Mouse (Mus musculus) lung, embryonic 14.5 days (tissue): ENCODE measurements around the gene Plppr3. TPM values are rescaled to one million over a fixed set of nuclear protein-coding genes. Genes with fewer than 3 reads are reported as not detected.

Experiments
- ATAC-seq: fragments of 200-750 bp; cut with Nextera tagmentation; 2 replicates; pipeline ENCODE4 v1.8.0; 2017; ENCODE audit warnings: mild to moderate bottlenecking, moderate TSS enrichment, moderate library complexity; ENCODE audit not compliant: insufficient read depth
- DNase-seq: peaks from one replicate; pipeline ENCODE4 v3.0.0-alpha.2; 2015
- H3K27ac ChIP-seq: fragments of 300-500 bp; sonication (generic); 2 replicates; pipeline ENCODE4 v1.5.1; 2014; ENCODE audit warnings: low read depth, mild to moderate bottlenecking, moderate library complexity
- H3K27me3 ChIP-seq: fragments of 300-500 bp; sonication (generic); 2 replicates; pipeline ENCODE4 v1.6.1; 2014; ENCODE audit warnings: low read length, control low read depth; ENCODE audit not compliant: insufficient read depth
- H3K36me3 ChIP-seq: fragments of 300-500 bp; sonication (generic); 2 replicates; pipeline ENCODE4 v1.6.1; 2014; ENCODE audit warnings: control low read depth; ENCODE audit not compliant: insufficient read depth
- H3K4me1 ChIP-seq: fragments of 300-500 bp; sonication (generic); 2 replicates; pipeline ENCODE4 v1.6.1; 2014; ENCODE audit warnings: antibody characterized with exemption, control low read depth; ENCODE audit not compliant: insufficient read depth
- H3K4me2 ChIP-seq: fragments of 300-500 bp; sonication (generic); 2 replicates; pipeline ENCODE4 v1.6.1; 2014; ENCODE audit warnings: mild to moderate bottlenecking
- H3K4me3 ChIP-seq: fragments of 300-500 bp; sonication (generic); 2 replicates; pipeline ENCODE4 v1.5.1; 2014; ENCODE audit warnings: low read depth, low read length
- H3K9ac ChIP-seq: fragments of 300-500 bp; sonication (generic); 2 replicates; pipeline ENCODE4 v1.6.1; 2014
- H3K9me3 ChIP-seq: fragments of 300-500 bp; sonication (generic); 2 replicates; pipeline ENCODE4 v1.6.1; 2016; ENCODE audit warnings: low read depth, low read length, control low read depth
- CTCF ChIP-seq: IDR thresholded peaks from 2 replicates; pipeline ENCODE4 v1.5.1; 2016; ENCODE audit warnings: antibody characterized with exemption, low read depth
- WGBS: fragments of 180-500 bp; shearing (Covaris S2); extraction: QIAGEN DNeasy Blood & Tissue Kit; methylation state at CpG from one replicate; pipeline ENCODE4 v1.1.7; 2014; 5-methylcytosine and 5-hydroxymethylcytosine counted together
- polyA plus RNA-seq: library from polyadenylated mRNA; unstranded; fragments of >200 nt; fragmentation: Nextera tagmentation; extraction: Ambion mirVana; gene quantifications from 2 replicates; pipeline ENCODE4 v1.2.1, GENCODE M21; 2014

The Plppr3 gene
- polyA plus RNA-seq, 1 experiment from 2014 or later, result 37.4 TPM

GRCm38 (mm10) chr10:79832026-79832785 lies 42.2 kb downstream of the Plppr3 start:
- Histone ChIP-seq H3K27ac (no peak overlapping the region), H3K4me2 (no peak overlapping the region), H3K27me3 (no peaks in the 10 kb centered on the region), H3K4me3 (no peak overlapping the region), H3K4me1 (no peaks in the 10 kb centered on the region), H3K9ac (no peak overlapping the region; the same call in 1 of the 2 replicates), H3K9me3 (no peaks in the 10 kb centered on the region), H3K36me3 (no peaks in the 10 kb centered on the region)
- TF ChIP-seq CTCF, result no peak
- ATAC-seq, result no peak
- WGBS, result 57% methylated on average over 7 of the region's 7 CpGs
- no peak for DNase-seq

GRCm38 (mm10) chr10:79831583-79831982 lies 42.9 kb downstream of the Plppr3 start:
- DNase-seq, result no peak
- Histone ChIP-seq H3K27me3 (no peaks in the 10 kb centered on the region), H3K9ac (no peak overlapping the region), H3K4me1 (no peaks in the 10 kb centered on the region), H3K27ac (no peak overlapping the region), H3K9me3 (no peaks in the 10 kb centered on the region), H3K36me3 (no peaks in the 10 kb centered on the region), H3K4me3 (no peak overlapping the region), H3K4me2 (no peak overlapping the region)
- no peak for TF ChIP-seq CTCF
- WGBS, result 81% methylated on average over 3 of the region's 3 CpGs
- no peak for ATAC-seq

GRCm38 (mm10) chr10:79824413-79824812 lies 50.0 kb downstream of the Plppr3 start:
- Histone ChIP-seq H3K4me1 (no peaks in the 10 kb centered on the region), H3K36me3 (peaks cover 11% of the 10 kb centered on the region), H3K9me3 (no peaks in the 10 kb centered on the region), H3K27me3 (no peaks in the 10 kb centered on the region), H3K4me2 (no peak overlapping the region), H3K4me3 (no peak overlapping the region), H3K27ac (no peak overlapping the region), H3K9ac (no peak overlapping the region)
- ATAC-seq, result no peak
- TF ChIP-seq CTCF, result no peak
- DNase-seq, result no peak
- WGBS, result 49% methylated on average over 6 of the region's 6 CpGs

- Histone ChIP-seq H3K27me3 (no peaks in the 10 kb centered on the region), H3K4me3 (no peak overlapping the region; the same call in 1 of the 2 replicates), H3K4me1 (no peaks in the 10 kb centered on the region), H3K9ac (no peak overlapping the region; the same call in 1 of the 2 replicates), H3K4me2 (peak overlapping the region; percentile 47), H3K9me3 (no peaks in the 10 kb centered on the region), H3K27ac (no peak overlapping the region), H3K36me3 (peaks cover 24% of the 10 kb centered on the region)
- ATAC-seq, result no peak
- WGBS, result 72% methylated on average over 6 of the region's 6 CpGs
- DNase-seq, result no peak
- no peak for TF ChIP-seq CTCF
Measured at GRCm38 (mm10) chr10:79823011-79823410, 51.4 kb downstream of the Plppr3 start.

GRCm38 (mm10) chr10:79822372-79822771 lies 52.1 kb downstream of the Plppr3 start:
- Histone ChIP-seq H3K4me3 (no peak overlapping the region; the same call in 1 of the 2 replicates), H3K36me3 (peaks cover 27% of the 10 kb centered on the region), H3K4me2 (peak overlapping the region; percentile 47), H3K27me3 (no peaks in the 10 kb centered on the region), H3K9ac (peak overlapping the region; percentile 34), H3K27ac (0 out of 2 replicates have a peak overlapping the region, but pooled peaks have one; percentile 36), H3K4me1 (no peaks in the 10 kb centered on the region), H3K9me3 (no peaks in the 10 kb centered on the region)
- 31% methylated on average over 17 of the region's 17 CpGs for WGBS
- ATAC-seq (peak; percentile 71), DNase-seq (peak; percentile 64)
- TF ChIP-seq CTCF, result no peak

- peak overlapping the region; percentile 47; the same call in 1 of the 2 replicates for H3K4me2 ChIP-seq
Measured at GRCm38 (mm10) chr10:79821731-79822130, 52.7 kb downstream of the Plppr3 start.

GRCm38 (mm10) chr10:79820782-79821181 lies 53.7 kb downstream of the Plppr3 start, which contains the start of gene Misp:
Gene Misp, plus strand, starts transcription at chr10:79820989.
- DNase-seq, result no peak
- WGBS, result 59% methylated on average over 11 of the region's 11 CpGs
- Histone ChIP-seq H3K4me1 (no peaks in the 10 kb centered on the region), H3K36me3 (peaks cover 39% of the 10 kb centered on the region), H3K27me3 (no peaks in the 10 kb centered on the region), H3K4me2 (no peak within 1 kb of the TSS), H3K27ac (no peak within 1 kb of the TSS), H3K4me3 (no peak within 1 kb of the TSS), H3K9ac (no peak within 1 kb of the TSS), H3K9me3 (no peaks in the 10 kb centered on the region)
- TF ChIP-seq CTCF, result peak; percentile 46
- ATAC-seq, result no peak

More at GRCm38 (mm10) chr10:79821731-79822130, 52.7 kb downstream of the Plppr3 start:
- 88% methylated on average over 12 of the region's 12 CpGs for WGBS
- ATAC-seq (no peak), DNase-seq (no peak)
- Histone ChIP-seq H3K4me3 (no peak overlapping the region), H3K9ac (no peak overlapping the region), H3K4me1 (no peaks in the 10 kb centered on the region), H3K36me3 (peaks cover 33% of the 10 kb centered on the region), H3K27ac (0 out of 2 replicates have a peak overlapping the region, but pooled peaks have one; percentile 36), H3K27me3 (no peaks in the 10 kb centered on the region), H3K9me3 (no peaks in the 10 kb centered on the region)
- no peak for TF ChIP-seq CTCF
